Mouse (Mus musculus) heart, adult 2 months (tissue): ENCODE results near the gene Pla1a. TPM values are rescaled to one million over a fixed set of nuclear protein-coding genes. Genes with fewer than 3 reads are reported as not detected.

Source experiments
- DNase-seq, 2 experiments: peaks; one replicate each; pipeline ENCODE4 v3.0.0; 2021
- H3K27ac ChIP-seq: fragments of 200-600 bp; 2 replicates; pipeline ENCODE4 v1.8.1; 2022
- H3K27me3 ChIP-seq: fragments of 200-500 bp; 2 replicates; pipeline ENCODE4 v1.6.1; 2012; ENCODE audit warnings: mild to moderate bottlenecking, low read length, inconsistent platforms, mixed read lengths; ENCODE audit not compliant: control insufficient read depth, insufficient read depth
- H3K36me3 ChIP-seq: fragments of 200-500 bp; 2 replicates; pipeline ENCODE4 v1.6.1; 2012; ENCODE audit warnings: low read length, inconsistent platforms; ENCODE audit not compliant: control insufficient read depth, insufficient read depth
- H3K4me1 ChIP-seq: fragments of 200-500 bp; 2 replicates; pipeline ENCODE4 v1.6.1; 2011; ENCODE audit warnings: low read length; ENCODE audit not compliant: control insufficient read depth, insufficient read depth
- H3K4me3 ChIP-seq: fragments of 200-600 bp; 2 replicates; pipeline ENCODE4 v1.8.1; 2022
- H3K79me2 ChIP-seq: fragments of 200-500 bp; replicated peaks from 2 replicates; pipeline ENCODE4 v1.6.1; 2012; ENCODE audit warnings: mild to moderate bottlenecking, inconsistent platforms, low read length, moderate library complexity, mixed read lengths; ENCODE audit not compliant: control insufficient read depth, insufficient read depth
- H3K9ac ChIP-seq: fragments of 200-500 bp; 2 replicates; pipeline ENCODE4 v1.6.1; 2012; ENCODE audit warnings: low read depth, mild to moderate bottlenecking, control low read depth, inconsistent platforms, low read length, mixed read lengths
- CTCF ChIP-seq: fragments of 200-600 bp; IDR thresholded peaks from 2 replicates; pipeline ENCODE4 v1.8.1; 2022; ENCODE audit warnings: antibody characterized with exemption, mild to moderate bottlenecking, moderate library complexity
- EP300 ChIP-seq: fragments of 200-500 bp; IDR thresholded peaks from 2 replicates; pipeline ENCODE4 v1.6.1; 2011; ENCODE audit warnings: low read depth, low read length, control low read depth; ENCODE audit not compliant: insufficient read depth
- POLR2A ChIP-seq: fragments of 200-500 bp; IDR thresholded peaks from 2 replicates; pipeline ENCODE4 v1.6.1; 2011; ENCODE audit warnings: mild to moderate bottlenecking, low read depth, low read length, control low read depth; ENCODE audit not compliant: insufficient read depth
- WGBS: fragments of 180-500 bp; shearing (Covaris S2); methylation state at CpG from one replicate; pipeline ENCODE4 v1.1.7; 2018; 5-methylcytosine and 5-hydroxymethylcytosine counted together
- intact Hi-C: fragments of 180-260 bp; cut with DNase I; formaldehyde crosslinking; loops from one replicate; pipeline ENCODE4 v1.15.1; 2025
- polyA plus RNA-seq: library from polyadenylated mRNA; depleted of rRNA; stranded (reverse); fragments of >200 nt; gene quantifications from 2 replicates; pipeline ENCODE4 v1.2.3, GENCODE M21; 2012
- total RNA-seq, 2 experiments: library from RNA; stranded (reverse); gene quantifications; 2 replicates each; pipeline ENCODE4 v1.2.3; 2021

Gene Pla1a
- total and polyA plus RNA-seq, 3 experiments: 6.8 to 9.6 (median 8.8) TPM

GRCm38 (mm10) chr16:38359857-38360256 lies 73.1 kb downstream of the Pla1a start:
- 44% methylated on average over 3 of the region's 3 CpGs for WGBS
- Histone ChIP-seq H3K36me3 (peaks cover 4% of the 10 kb centered on the region; the same call in 1 of the 2 replicates), H3K9ac (no peak overlapping the region), H3K27ac (peak overlapping the region; percentile 82), H3K27me3 (no peaks in the 10 kb centered on the region), H3K4me3 (no peak overlapping the region), H3K4me1 (peaks cover 6% of the 10 kb centered on the region), H3K79me2 (no peaks in the 10 kb centered on the region)
- DNase-seq: no peak
- intact Hi-C loops: no loop called here
- TF ChIP-seq EP300: no peak
- no peak for TF ChIP-seq CTCF
- TF ChIP-seq POLR2A: no peak

- Histone ChIP-seq H3K27ac (no peak overlapping the region), H3K4me1 (peaks cover 6% of the 10 kb centered on the region), H3K4me3 (no peak overlapping the region), H3K79me2 (no peaks in the 10 kb centered on the region), H3K9ac (no peak overlapping the region), H3K36me3 (peaks cover 4% of the 10 kb centered on the region; the same call in 1 of the 2 replicates), H3K27me3 (no peaks in the 10 kb centered on the region)
- 73% methylated on average over 2 of the region's 2 CpGs for WGBS
- TF ChIP-seq EP300 (no peak), CTCF (no peak), POLR2A (no peak)
- DNase-seq: no peak
- intact Hi-C loops: no loop called here
Measured at GRCm38 (mm10) chr16:38359241-38359640, 73.7 kb downstream of the Pla1a start.

GRCm38 (mm10) chr16:38358256-38358812 lies 74.6 kb downstream of the Pla1a start:
- DNase-seq: no peak
- Histone ChIP-seq H3K27ac (no peak overlapping the region), H3K36me3 (peaks cover 4% of the 10 kb centered on the region; the same call in 1 of the 2 replicates), H3K27me3 (no peaks in the 10 kb centered on the region), H3K4me3 (no peak overlapping the region), H3K4me1 (peaks cover 6% of the 10 kb centered on the region), H3K9ac (no peak overlapping the region), H3K79me2 (no peaks in the 10 kb centered on the region)
- TF ChIP-seq EP300 (no peak), POLR2A (no peak), CTCF (no peak)
- intact Hi-C loops: no loop called here
- 89% methylated on average over 6 of the region's 6 CpGs for WGBS

- H3K36me3 ChIP-seq: peaks cover 26% of the 10 kb centered on the region
- WGBS: 68% methylated on average over 5 of the region's 5 CpGs
- no peaks in the 10 kb centered on the region for H3K79me2 ChIP-seq
- H3K9ac ChIP-seq: no peak overlapping the region
- H3K4me1 ChIP-seq: peaks cover 4% of the 10 kb centered on the region; the same call in 1 of the 2 replicates
- no peak overlapping the region for H3K4me3 ChIP-seq
- intact Hi-C loops: no loop called here
- DNase-seq: no peak
- H3K27me3 ChIP-seq: no peaks in the 10 kb centered on the region
- H3K27ac ChIP-seq: no peak overlapping the region; the same call in 1 of the 2 replicates
- TF ChIP-seq CTCF (no peak), EP300 (no peak), POLR2A (no peak)
Measured at GRCm38 (mm10) chr16:38354185-38354913, 78.6 kb downstream of the Pla1a start.

GRCm38 (mm10) chr16:38353642-38354041 lies 79.3 kb downstream of the Pla1a start:
- no peak for DNase-seq
- peaks cover 4% of the 10 kb centered on the region; the same call in 1 of the 2 replicates for H3K4me1 ChIP-seq
- no peak overlapping the region for H3K9ac ChIP-seq
- peaks cover 28% of the 10 kb centered on the region for H3K36me3 ChIP-seq
- H3K27me3 ChIP-seq: no peaks in the 10 kb centered on the region
- 84% methylated on average over 2 of the region's 2 CpGs for WGBS
- H3K79me2 ChIP-seq: 0 out of 2 replicates have a peak, but pooled peaks cover 1% of the 10 kb centered on the region
- intact Hi-C loops: no loop called here
- TF ChIP-seq CTCF (no peak), EP300 (no peak), POLR2A (no peak)
- H3K4me3 ChIP-seq: no peak overlapping the region
- peak overlapping the region; percentile 31; the same call in 1 of the 2 replicates for H3K27ac ChIP-seq

GRCm38 (mm10) chr16:38352851-38353250 lies 80.1 kb downstream of the Pla1a start:
- 0 out of 2 replicates have a peak, but pooled peaks cover 3% of the 10 kb centered on the region for H3K79me2 ChIP-seq
- no peak overlapping the region for H3K4me3 ChIP-seq
- no peak overlapping the region for H3K9ac ChIP-seq
- no peak for TF ChIP-seq CTCF
- TF ChIP-seq EP300: no peak
- no peak for TF ChIP-seq POLR2A
- H3K36me3 ChIP-seq: peaks cover 36% of the 10 kb centered on the region
- no peak for DNase-seq
- intact Hi-C loops: no loop called here
- peak overlapping the region; percentile 61 for H3K27ac ChIP-seq
- no peaks in the 10 kb centered on the region for H3K27me3 ChIP-seq
- H3K4me1 ChIP-seq: peaks cover 8% of the 10 kb centered on the region
